Mouse (Mus musculus): Measurements from ENCODE around the gene Rps6ka1. TPM values are rescaled to one million over a fixed set of nuclear protein-coding genes. Genes with fewer than 3 reads are reported as not detected.
A peak's percentile ranks its signal among the peaks of the same experiment; 100 is the strongest.

Rps6ka1 gene
- polyA plus RNA-seq, 1 experiment from 2014 or later: 22.4 TPM

- no peak overlapping the region for H3K9ac ChIP-seq (replicated peaks; ENCODE audit: low read depth, low read length)
- no peak overlapping the region for H3K4me2 ChIP-seq (ENCODE audit: low read depth, low read length)
- H3K4me1 ChIP-seq (ENCODE audit: control insufficient read depth, insufficient read depth, low read length): no peaks in the 10 kb centered on the region
- 85% methylated on average over 6 of the region's 6 CpGs for WGBS
- ATAC-seq (ENCODE audit: low read depth): no peak
- no peaks in the 10 kb centered on the region for H3K9me3 ChIP-seq (ENCODE audit: control insufficient read depth, low read length)
- H3K36me3 ChIP-seq (ENCODE audit: control insufficient read depth, insufficient read depth, low read length): no peaks in the 10 kb centered on the region
- no peaks in the 10 kb centered on the region for H3K27me3 ChIP-seq (ENCODE audit: control insufficient read depth, insufficient read depth, low read length)
- no peak overlapping the region for H3K27ac ChIP-seq (ENCODE audit: low read depth, low read length)
- H3K4me3 ChIP-seq (ENCODE audit: low read depth, low read length): no peak overlapping the region
These were observed 12.8 kb upstream of the Rps6ka1 start for GRCm38 (mm10) chr4:133900352-133900751.

GRCm38 (mm10) chr4:133899241-133899800, 11.7 kb upstream of the Rps6ka1 start:
- Histone ChIP-seq H3K36me3 (ENCODE audit: control insufficient read depth, insufficient read depth, low read length) (no peaks in the 10 kb centered on the region), H3K9ac (replicated peaks; ENCODE audit: low read depth, low read length) (no peak overlapping the region), H3K4me1 (ENCODE audit: control insufficient read depth, insufficient read depth, low read length) (no peaks in the 10 kb centered on the region), H3K27me3 (ENCODE audit: control insufficient read depth, insufficient read depth, low read length) (no peaks in the 10 kb centered on the region), H3K4me3 (ENCODE audit: low read depth, low read length) (no peak overlapping the region), H3K27ac (ENCODE audit: low read depth, low read length) (no peak overlapping the region), H3K9me3 (ENCODE audit: control insufficient read depth, low read length) (no peaks in the 10 kb centered on the region), H3K4me2 (ENCODE audit: low read depth, low read length) (no peak overlapping the region)
- WGBS: 47% methylated on average over 9 of the region's 9 CpGs
- no peak for ATAC-seq (ENCODE audit: low read depth)

- Histone ChIP-seq H3K4me3 (ENCODE audit: low read depth, low read length) (no peak overlapping the region), H3K4me2 (ENCODE audit: low read depth, low read length) (no peak overlapping the region), H3K9ac (replicated peaks; ENCODE audit: low read depth, low read length) (no peak overlapping the region), H3K9me3 (ENCODE audit: control insufficient read depth, low read length) (no peaks in the 10 kb centered on the region), H3K27ac (ENCODE audit: low read depth, low read length) (no peak overlapping the region), H3K4me1 (ENCODE audit: control insufficient read depth, insufficient read depth, low read length) (no peaks in the 10 kb centered on the region), H3K36me3 (ENCODE audit: control insufficient read depth, insufficient read depth, low read length) (no peaks in the 10 kb centered on the region), H3K27me3 (ENCODE audit: control insufficient read depth, insufficient read depth, low read length) (no peaks in the 10 kb centered on the region)
- 27% methylated on average over 6 of the region's 6 CpGs for WGBS
- ATAC-seq (ENCODE audit: low read depth): no peak
These were observed 10.6 kb upstream of the Rps6ka1 start for GRCm38 (mm10) chr4:133898151-133898550.

- 74% methylated on average over 11 of the region's 11 CpGs for WGBS
- H3K4me1 ChIP-seq (ENCODE audit: control insufficient read depth, insufficient read depth, low read length): no peaks in the 10 kb centered on the region
- H3K9ac ChIP-seq (replicated peaks; ENCODE audit: low read depth, low read length): no peak overlapping the region
- H3K36me3 ChIP-seq (ENCODE audit: control insufficient read depth, insufficient read depth, low read length): no peaks in the 10 kb centered on the region
- no peak overlapping the region for H3K4me3 ChIP-seq (ENCODE audit: low read depth, low read length)
- no peaks in the 10 kb centered on the region for H3K27me3 ChIP-seq (ENCODE audit: control insufficient read depth, insufficient read depth, low read length)
- no peak for ATAC-seq (ENCODE audit: low read depth)
- no peak overlapping the region for H3K27ac ChIP-seq (ENCODE audit: low read depth, low read length)
- no peak overlapping the region for H3K4me2 ChIP-seq (ENCODE audit: low read depth, low read length)
- no peaks in the 10 kb centered on the region for H3K9me3 ChIP-seq (ENCODE audit: control insufficient read depth, low read length)
These were observed 9.9 kb upstream of the Rps6ka1 start for GRCm38 (mm10) chr4:133897431-133897891.

- H3K4me1 ChIP-seq (ENCODE audit: control insufficient read depth, insufficient read depth, low read length): no peaks in the 10 kb centered on the region
- no peak for ATAC-seq (ENCODE audit: low read depth)
- no peaks in the 10 kb centered on the region for H3K9me3 ChIP-seq (ENCODE audit: control insufficient read depth, low read length)
- H3K36me3 ChIP-seq (ENCODE audit: control insufficient read depth, insufficient read depth, low read length): no peaks in the 10 kb centered on the region
- WGBS: 75% methylated on average over 1 of the region's 1 CpGs
- no peaks in the 10 kb centered on the region for H3K27me3 ChIP-seq (ENCODE audit: control insufficient read depth, insufficient read depth, low read length)
- H3K9ac ChIP-seq (replicated peaks; ENCODE audit: low read depth, low read length): no peak overlapping the region
- H3K4me3 ChIP-seq (ENCODE audit: low read depth, low read length): no peak overlapping the region
- H3K4me2 ChIP-seq (ENCODE audit: low read depth, low read length): no peak overlapping the region
- H3K27ac ChIP-seq (ENCODE audit: low read depth, low read length): no peak overlapping the region
These were observed 9.4 kb upstream of the Rps6ka1 start for GRCm38 (mm10) chr4:133896984-133897383.

GRCm38 (mm10) chr4:133896002-133896401, 8.4 kb upstream of the Rps6ka1 start:
- ATAC-seq (ENCODE audit: low read depth): no peak
- H3K9me3 ChIP-seq (ENCODE audit: control insufficient read depth, low read length): no peaks in the 10 kb centered on the region
- H3K9ac ChIP-seq (replicated peaks; ENCODE audit: low read depth, low read length): no peak overlapping the region
- 96% methylated on average over 3 of the region's 3 CpGs for WGBS
- H3K4me1 ChIP-seq (ENCODE audit: control insufficient read depth, insufficient read depth, low read length): no peaks in the 10 kb centered on the region
- H3K27me3 ChIP-seq (ENCODE audit: control insufficient read depth, insufficient read depth, low read length): no peaks in the 10 kb centered on the region
- no peak overlapping the region for H3K4me2 ChIP-seq (ENCODE audit: low read depth, low read length)
- no peak overlapping the region for H3K27ac ChIP-seq (ENCODE audit: low read depth, low read length)
- no peak overlapping the region for H3K4me3 ChIP-seq (ENCODE audit: low read depth, low read length)
- H3K36me3 ChIP-seq (ENCODE audit: control insufficient read depth, insufficient read depth, low read length): no peaks in the 10 kb centered on the region

GRCm38 (mm10) chr4:133887249-133887648, 348 bp downstream of the Rps6ka1 start:
- 0% methylated on average over 32 of the region's 32 CpGs for WGBS
- Histone ChIP-seq H3K4me2 (ENCODE audit: low read depth, low read length) (peak overlapping the region; percentile 83), H3K9me3 (ENCODE audit: control insufficient read depth, low read length) (no peaks in the 10 kb centered on the region), H3K4me3 (ENCODE audit: low read depth, low read length) (peak overlapping the region; percentile 80), H3K27ac (ENCODE audit: low read depth, low read length) (peak overlapping the region; percentile 79), H3K4me1 (ENCODE audit: control insufficient read depth, insufficient read depth, low read length) (peaks cover 12% of the 10 kb centered on the region), H3K27me3 (ENCODE audit: control insufficient read depth, insufficient read depth, low read length) (peaks cover 5% of the 10 kb centered on the region; the same call in 1 of the 2 replicates), H3K9ac (replicated peaks; ENCODE audit: low read depth, low read length) (peak overlapping the region; percentile 85), H3K36me3 (ENCODE audit: control insufficient read depth, insufficient read depth, low read length) (no peaks in the 10 kb centered on the region)
- peak; percentile 65; the same call in 1 of the 2 replicates for ATAC-seq (ENCODE audit: low read depth)

- no peak for ATAC-seq (ENCODE audit: low read depth)
- 18% methylated on average over 10 of the region's 10 CpGs for WGBS
- Histone ChIP-seq H3K27me3 (ENCODE audit: control insufficient read depth, insufficient read depth, low read length) (peaks cover 5% of the 10 kb centered on the region; the same call in 1 of the 2 replicates), H3K4me3 (ENCODE audit: low read depth, low read length) (peak overlapping the region; percentile 80; the same call in 1 of the 2 replicates), H3K4me2 (ENCODE audit: low read depth, low read length) (peak overlapping the region; percentile 83; the same call in 1 of the 2 replicates), H3K9ac (replicated peaks; ENCODE audit: low read depth, low read length) (peak overlapping the region; percentile 28; the same call in 1 of the 2 replicates), H3K36me3 (ENCODE audit: control insufficient read depth, insufficient read depth, low read length) (no peaks in the 10 kb centered on the region), H3K4me1 (ENCODE audit: control insufficient read depth, insufficient read depth, low read length) (peaks cover 12% of the 10 kb centered on the region), H3K9me3 (ENCODE audit: control insufficient read depth, low read length) (no peaks in the 10 kb centered on the region), H3K27ac (ENCODE audit: low read depth, low read length) (no peak overlapping the region)
These were observed 1.6 kb downstream of the Rps6ka1 start for GRCm38 (mm10) chr4:133885991-133886501.

- 80% methylated on average over 4 of the region's 4 CpGs for WGBS
- Histone ChIP-seq H3K4me2 (ENCODE audit: low read depth, low read length) (0 out of 2 replicates have a peak overlapping the region, but pooled peaks have one; percentile 83), H3K27ac (ENCODE audit: low read depth, low read length) (no peak overlapping the region), H3K9ac (replicated peaks; ENCODE audit: low read depth, low read length) (no peak overlapping the region), H3K27me3 (ENCODE audit: control insufficient read depth, insufficient read depth, low read length) (peaks cover 5% of the 10 kb centered on the region; the same call in 1 of the 2 replicates), H3K36me3 (ENCODE audit: control insufficient read depth, insufficient read depth, low read length) (no peaks in the 10 kb centered on the region), H3K9me3 (ENCODE audit: control insufficient read depth, low read length) (no peaks in the 10 kb centered on the region), H3K4me3 (ENCODE audit: low read depth, low read length) (no peak overlapping the region), H3K4me1 (ENCODE audit: control insufficient read depth, insufficient read depth, low read length) (peaks cover 12% of the 10 kb centered on the region)
- ATAC-seq (ENCODE audit: low read depth): no peak
These were observed 2.3 kb downstream of the Rps6ka1 start for GRCm38 (mm10) chr4:133885331-133885730.
